Mouse (Mus musculus): Measurements from ENCODE around the gene Gm13271.
"Not testable (repeated sequence)": the region's sequence is repeated elsewhere in the genome, so short reads cannot be mapped to it uniquely, and the experiment has no call there.

Gene Gm13271

GRCm38 (mm10) chr4:88754818-88755340, at the start of gene Gm13271:
TSS of gene Gm13271 (plus strand) at chr4:88754868.
- not testable (repeated sequence) for DNase-seq (ENCODE audit: extremely low spot score, low read depth, low spot score)

- no peak for DNase-seq (ENCODE audit: extremely low spot score, low read depth, low spot score)
Measured at GRCm38 (mm10) chr4:88705924-88706323, 48.7 kb upstream of the Gm13271 start.

DNA sequence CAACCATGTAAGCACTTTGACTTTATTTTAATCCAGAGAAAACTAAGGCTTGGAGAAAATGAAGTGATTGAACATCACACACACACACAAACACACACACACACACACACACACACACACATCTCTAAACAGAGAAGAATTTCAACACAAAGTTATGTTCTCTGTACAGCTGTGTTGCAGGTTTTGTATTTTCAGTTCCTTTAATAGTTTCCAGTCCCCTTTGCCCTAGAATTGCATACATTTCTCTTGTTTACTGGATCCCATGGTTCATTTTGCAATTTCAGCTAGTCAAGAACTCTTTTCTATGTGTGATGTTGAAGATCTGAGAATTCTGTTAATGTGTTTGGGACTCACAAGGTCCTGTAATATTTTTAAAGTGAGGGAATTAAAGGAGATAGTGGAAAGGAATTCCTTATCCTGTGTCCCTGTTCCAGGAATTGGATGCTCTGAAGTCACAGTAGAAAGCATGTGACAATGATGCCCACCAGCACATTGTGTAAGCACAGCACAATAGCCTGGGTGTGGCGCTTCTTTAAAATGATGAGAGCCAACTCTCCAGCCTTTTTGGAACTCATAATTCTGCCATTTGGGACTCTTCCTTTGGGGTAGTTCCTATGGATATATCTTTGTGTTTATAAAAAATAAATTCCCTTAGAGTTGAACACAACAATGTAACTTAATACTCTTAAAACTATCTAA, 47.4 kb upstream of the Gm13271 start:
- DNase-seq (ENCODE audit: extremely low spot score, low read depth, low spot score) = no peak

GRCm38 (mm10) chr4:88714281-88714680, 40.4 kb upstream of the Gm13271 start:
- no peak for DNase-seq (ENCODE audit: extremely low spot score, low read depth, low spot score)

- no peak for DNase-seq (ENCODE audit: extremely low spot score, low read depth, low spot score)
Measured at GRCm38 (mm10) chr4:88715059-88715458, 39.6 kb upstream of the Gm13271 start.

DNA sequence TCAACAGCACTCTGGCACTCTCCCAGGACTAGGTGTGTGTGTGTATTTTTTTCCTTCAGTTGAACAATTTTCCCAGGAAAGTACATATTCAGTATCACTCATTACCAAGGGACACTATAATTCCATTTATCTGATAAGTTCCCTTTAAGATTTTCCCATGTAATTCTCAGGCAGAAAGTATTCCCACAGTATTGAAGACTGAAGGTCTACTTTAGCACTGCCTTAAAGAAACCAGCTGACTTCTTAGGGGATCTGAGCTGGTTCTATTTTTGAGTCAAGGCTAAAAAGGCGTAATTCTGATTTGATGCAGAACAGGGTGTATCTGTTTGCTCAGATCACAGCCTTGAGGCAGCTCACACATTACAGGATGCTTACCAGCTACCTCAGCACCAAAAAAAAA, 36.0 kb upstream of the Gm13271 start:
- no peak for DNase-seq (ENCODE audit: extremely low spot score, low read depth, low spot score)

DNA sequence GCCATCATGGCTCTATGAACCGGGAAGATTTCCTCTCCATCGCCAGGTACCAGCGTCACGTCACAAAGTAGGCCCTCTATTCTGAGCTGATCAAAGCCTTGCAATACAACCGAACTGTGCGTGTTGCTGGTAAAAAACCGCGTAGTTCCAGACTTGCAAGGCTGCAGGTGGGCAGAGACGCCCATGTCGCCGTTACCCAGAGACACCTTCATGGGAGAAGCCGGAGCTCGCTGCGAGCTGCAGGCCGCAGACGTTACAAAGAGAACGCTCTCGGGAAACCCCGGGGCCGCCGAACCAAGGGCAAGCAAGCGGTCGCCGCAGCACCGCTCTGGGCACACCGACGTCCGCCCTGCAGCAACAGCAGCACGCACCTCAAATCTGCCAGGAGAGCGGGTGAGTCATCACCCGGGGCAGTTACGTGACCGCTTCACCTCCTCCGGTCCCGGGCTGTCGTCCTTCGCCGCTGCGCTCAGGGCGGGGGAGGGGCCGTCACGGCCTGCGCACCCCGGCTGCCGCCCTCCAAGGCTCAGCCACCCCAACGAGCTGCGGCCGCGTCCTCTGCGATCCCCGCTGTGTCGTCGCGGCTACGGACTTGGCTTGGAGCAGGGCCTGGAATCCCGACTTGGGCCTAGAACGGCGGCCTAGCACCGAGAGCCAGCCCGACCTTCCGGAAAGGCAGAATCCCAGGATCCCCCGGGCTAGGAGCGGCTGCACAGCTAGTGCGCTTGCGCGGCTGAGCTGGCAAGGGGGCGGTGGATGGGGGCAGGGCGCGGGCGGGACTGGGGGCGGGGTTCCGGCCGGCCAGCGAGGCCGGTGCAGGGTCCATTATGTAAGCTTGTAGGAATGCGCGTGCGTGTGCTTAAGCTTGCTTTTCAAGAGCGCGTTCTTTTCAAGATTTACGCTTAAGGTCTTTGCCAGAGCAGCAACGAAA, 32.6 kb upstream of the Gm13271 start, which contains the start of the genes Gm26566 and Klhl9:
Gm26566 (plus strand) TSS at position 15 of the 931 bp plus-strand sequence.
Klhl9 (minus strand) TSS at position 675 of the 931 bp plus-strand sequence.
- DNase-seq (ENCODE audit: extremely low spot score, low read depth, low spot score) = peak; percentile 73

DNA sequence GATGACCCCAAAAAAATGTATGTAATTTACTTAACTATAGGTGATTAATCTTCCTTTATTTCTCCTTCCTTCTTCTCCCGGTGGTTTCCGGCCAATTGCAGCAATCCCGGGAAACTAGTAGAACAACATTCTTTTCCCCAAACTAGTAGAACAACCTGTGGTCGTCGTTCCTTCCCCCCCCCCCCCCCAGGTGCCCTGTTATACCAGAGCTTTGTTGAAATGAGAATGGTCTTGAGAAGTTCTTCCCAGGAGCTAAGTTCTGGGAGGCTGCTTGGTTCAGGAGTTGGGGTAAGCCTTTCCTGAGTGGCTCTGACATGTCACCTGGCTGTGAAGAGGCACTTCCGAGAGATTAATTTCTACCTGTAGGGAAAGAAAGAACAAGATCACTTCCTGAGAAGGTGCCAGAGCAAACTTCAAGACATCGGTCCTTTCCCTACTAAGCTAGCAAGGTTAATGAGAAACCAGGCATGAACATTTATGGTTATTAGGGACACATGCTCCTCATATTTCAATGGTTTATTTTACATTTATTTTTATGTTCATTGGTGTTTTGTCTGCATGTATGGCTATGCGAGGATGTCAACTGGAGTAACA, 31.1 kb upstream of the Gm13271 start:
- no peak for DNase-seq (ENCODE audit: extremely low spot score, low read depth, low spot score)

- DNase-seq (ENCODE audit: extremely low spot score, low read depth, low spot score) = no peak
Measured at GRCm38 (mm10) chr4:88726727-88727126, 27.9 kb upstream of the Gm13271 start.

- no peak for DNase-seq (ENCODE audit: extremely low spot score, low read depth, low spot score)
Measured at GRCm38 (mm10) chr4:88727324-88727723, 27.3 kb upstream of the Gm13271 start.

- no peak for DNase-seq (ENCODE audit: extremely low spot score, low read depth, low spot score)
Measured at GRCm38 (mm10) chr4:88738480-88738879, 16.2 kb upstream of the Gm13271 start.

GRCm38 (mm10) chr4:88739036-88739435, 15.6 kb upstream of the Gm13271 start:
- no peak for DNase-seq (ENCODE audit: extremely low spot score, low read depth, low spot score)

DNA sequence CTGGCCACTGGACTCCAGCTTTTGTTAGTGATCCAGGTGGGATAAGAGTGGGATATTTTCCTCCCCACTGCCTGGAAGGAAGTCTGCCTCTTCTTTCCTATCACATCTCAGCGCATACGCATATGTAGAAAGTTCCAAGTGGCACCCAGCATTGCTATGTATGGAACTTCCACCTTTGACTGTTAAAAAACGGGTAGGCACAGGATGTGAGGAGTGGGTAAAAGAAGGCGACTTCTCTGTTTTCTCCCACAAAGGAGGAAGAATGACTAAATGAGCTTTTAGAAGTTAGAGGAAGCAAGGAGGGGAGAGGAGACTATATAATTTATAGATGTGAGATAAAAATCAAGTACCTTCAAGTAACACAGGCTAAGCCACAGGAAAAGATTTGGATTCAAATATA, 13.2 kb upstream of the Gm13271 start:
- DNase-seq (ENCODE audit: extremely low spot score, low read depth, low spot score) = no peak

GRCm38 (mm10) chr4:88742771-88743371, 11.8 kb upstream of the Gm13271 start:
- DNase-seq (ENCODE audit: extremely low spot score, low read depth, low spot score) = no peak

DNA sequence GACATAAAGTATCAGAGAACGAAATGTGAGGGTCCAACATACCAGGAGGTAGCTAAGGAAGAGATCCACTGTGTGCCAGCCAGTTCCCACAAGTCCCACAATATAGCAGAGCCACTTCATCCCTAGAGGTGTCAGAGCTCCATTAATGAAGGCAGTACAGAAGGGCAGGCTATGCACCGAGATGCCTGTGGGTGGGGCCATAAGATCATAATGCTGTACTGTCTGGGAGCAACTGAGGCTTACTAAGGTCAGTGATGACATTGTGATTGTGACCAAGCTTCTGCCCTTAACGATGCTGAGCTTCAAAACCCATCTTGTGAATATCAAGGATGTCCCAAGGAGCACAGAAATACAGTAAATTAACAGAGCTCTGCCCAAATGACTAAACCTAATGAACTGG, 10.5 kb upstream of the Gm13271 start:
- no peak for DNase-seq (ENCODE audit: extremely low spot score, low read depth, low spot score)

DNA sequence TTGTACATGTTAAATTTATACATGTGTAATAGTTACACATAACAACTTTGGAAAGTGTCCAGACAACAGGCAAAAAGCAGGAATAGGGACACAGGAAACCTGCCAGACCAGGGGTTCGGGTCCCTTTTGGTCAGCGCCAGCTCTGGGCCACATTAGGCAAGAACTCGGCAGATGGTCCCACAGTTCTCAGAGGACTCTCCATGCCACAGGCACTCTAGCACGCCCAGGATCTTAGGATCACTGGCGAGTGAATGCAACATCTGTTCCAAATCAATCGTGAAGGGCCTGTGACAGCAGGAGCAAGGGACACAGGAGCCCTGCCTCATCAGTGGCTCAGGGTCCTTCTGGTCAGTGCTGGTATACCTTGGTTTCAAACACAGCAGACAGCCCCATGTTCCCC, 4.7 kb upstream of the Gm13271 start:
- no peak for DNase-seq (ENCODE audit: extremely low spot score, low read depth, low spot score)

DNA sequence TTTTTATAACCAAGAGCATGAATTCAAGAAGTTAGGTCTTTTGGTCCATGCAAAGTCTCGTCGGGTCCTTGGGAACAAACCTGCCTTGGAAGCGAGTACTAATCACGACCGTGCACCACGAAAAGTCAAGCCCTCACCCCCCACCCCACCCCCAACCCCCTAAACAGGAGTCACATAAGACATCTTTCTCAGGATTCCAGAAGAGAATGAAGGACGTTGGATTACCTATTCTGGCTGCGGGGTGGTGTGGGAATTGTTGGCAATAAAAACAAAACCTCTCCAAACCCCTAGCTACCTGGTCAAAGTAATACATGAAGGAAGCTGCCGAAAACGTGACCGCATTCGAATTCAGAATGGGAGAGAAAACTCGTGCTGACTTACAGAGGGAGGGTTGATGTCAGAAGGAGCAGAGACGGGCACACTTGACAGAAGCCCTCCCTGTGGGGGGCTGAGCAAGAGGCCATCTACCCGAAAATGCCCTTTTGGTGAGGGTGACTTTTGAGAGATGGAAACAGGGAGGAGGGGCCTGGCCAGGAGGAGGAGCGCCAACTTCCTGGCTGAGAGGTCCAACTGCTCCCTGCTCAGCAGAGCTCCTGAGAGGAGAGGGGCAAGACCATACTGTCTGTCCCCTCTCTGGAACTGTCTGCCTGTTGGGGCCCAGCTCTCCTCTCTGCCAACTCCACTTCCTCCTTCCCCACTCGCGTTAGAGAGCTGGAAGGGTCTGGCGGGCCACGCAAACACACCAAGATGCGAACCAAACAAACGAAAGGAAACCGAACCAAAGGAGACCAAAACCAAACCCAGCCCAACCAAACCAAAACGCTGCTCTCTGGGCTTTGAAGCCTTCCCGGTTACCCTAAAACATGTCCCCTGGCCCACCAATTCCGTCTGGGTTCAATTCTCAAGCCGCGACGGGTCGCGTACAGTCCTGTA, 2.2 kb downstream of the Gm13271 start:
- DNase-seq (ENCODE audit: extremely low spot score, low read depth, low spot score) = not testable (repeated sequence)

DNA sequence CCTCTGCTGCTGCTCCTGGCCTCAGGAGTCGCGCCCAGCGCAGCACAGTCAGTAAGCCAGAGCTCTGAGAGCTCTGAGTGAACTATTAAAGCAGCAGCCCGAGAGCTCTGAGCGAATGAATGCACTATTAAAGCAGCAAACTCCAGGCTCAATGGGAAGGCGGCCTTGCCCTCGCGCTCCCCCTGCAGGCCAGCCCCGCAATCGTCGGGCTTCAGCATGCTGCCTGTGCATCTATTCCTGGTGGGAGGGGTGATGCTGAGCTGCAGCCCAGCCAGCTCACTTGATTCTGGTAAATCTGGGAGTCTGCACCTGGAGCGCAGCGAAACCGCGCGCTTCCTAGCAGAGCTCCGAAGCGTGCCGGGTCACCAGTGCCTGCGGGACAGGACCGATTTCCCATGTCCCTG, 3.0 kb downstream of the Gm13271 start:
- DNase-seq (ENCODE audit: extremely low spot score, low read depth, low spot score) = not testable (repeated sequence)

- DNase-seq (ENCODE audit: extremely low spot score, low read depth, low spot score) = not testable (repeated sequence)
Measured at GRCm38 (mm10) chr4:88758751-88759150, 4.1 kb downstream of the Gm13271 start.

All from hindlimb bud, embryonic 11.5 days (tissue).